Mouse (Mus musculus): Measurements from ENCODE around the gene Hdac7.

The Hdac7 gene

GRCm38 (mm10) chr15:97787799-97788667, 56.3 kb downstream of the Hdac7 start:
- no peak for DNase-seq

GRCm38 (mm10) chr15:97787148-97787798, 57.0 kb downstream of the Hdac7 start:
- no peak for DNase-seq

GRCm38 (mm10) chr15:97786412-97787112, 57.7 kb downstream of the Hdac7 start:
- no peak for DNase-seq

- DNase-seq = peak; percentile 57
Measured at GRCm38 (mm10) chr15:97785731-97786411, 58.4 kb downstream of the Hdac7 start.

GRCm38 (mm10) chr15:97784561-97785161, 59.6 kb downstream of the Hdac7 start:
- DNase-seq = peak; percentile 50

GRCm38 (mm10) chr15:97784092-97784559, 60.2 kb downstream of the Hdac7 start:
- DNase-seq = peak; percentile 78

GRCm38 (mm10) chr15:97782749-97783105, 61.6 kb downstream of the Hdac7 start:
- DNase-seq = no peak

GRCm38 (mm10) chr15:97781961-97782748, 62.1 kb downstream of the Hdac7 start:
- DNase-seq = peak; percentile 71

- peak; percentile 91 for DNase-seq
Measured at GRCm38 (mm10) chr15:97780611-97781031, 63.7 kb downstream of the Hdac7 start.

- DNase-seq = no peak
Measured at GRCm38 (mm10) chr15:97779576-97779975, 64.7 kb downstream of the Hdac7 start.

- DNase-seq = peak; percentile 71
Measured at GRCm38 (mm10) chr15:97778311-97779098, 65.8 kb downstream of the Hdac7 start, which contains the start of gene Slc48a1. TSS of gene Slc48a1 (plus strand) at chr15:97778520.

- DNase-seq = peak; percentile 63
Measured at GRCm38 (mm10) chr15:97776919-97777318, 67.4 kb downstream of the Hdac7 start.

GRCm38 (mm10) chr15:97776514-97776913, 67.8 kb downstream of the Hdac7 start:
- DNase-seq = peak; percentile 86

GRCm38 (mm10) chr15:97773961-97774370, 70.3 kb downstream of the Hdac7 start:
- DNase-seq = peak; percentile 65

GRCm38 (mm10) chr15:97773108-97773507, 71.2 kb downstream of the Hdac7 start:
- DNase-seq = peak; percentile 98

- DNase-seq = no peak
Measured at GRCm38 (mm10) chr15:97770280-97770679, 74.0 kb downstream of the Hdac7 start.

- no peak for DNase-seq
Measured at GRCm38 (mm10) chr15:97768192-97768591, 76.1 kb downstream of the Hdac7 start.

GRCm38 (mm10) chr15:97767280-97768186, 76.8 kb downstream of the Hdac7 start, which contains the start of gene Rapgef3:
TSS of gene Rapgef3 (minus strand) at chr15:97767972.
- peak; percentile 95 for DNase-seq

GRCm38 (mm10) chr15:97766594-97767279, 77.6 kb downstream of the Hdac7 start:
- DNase-seq = peak; percentile 82

Data from kidney, adult 11 months (tissue).